Mouse (Mus musculus): ENCODE results near the gene Rasa3.

DNA sequence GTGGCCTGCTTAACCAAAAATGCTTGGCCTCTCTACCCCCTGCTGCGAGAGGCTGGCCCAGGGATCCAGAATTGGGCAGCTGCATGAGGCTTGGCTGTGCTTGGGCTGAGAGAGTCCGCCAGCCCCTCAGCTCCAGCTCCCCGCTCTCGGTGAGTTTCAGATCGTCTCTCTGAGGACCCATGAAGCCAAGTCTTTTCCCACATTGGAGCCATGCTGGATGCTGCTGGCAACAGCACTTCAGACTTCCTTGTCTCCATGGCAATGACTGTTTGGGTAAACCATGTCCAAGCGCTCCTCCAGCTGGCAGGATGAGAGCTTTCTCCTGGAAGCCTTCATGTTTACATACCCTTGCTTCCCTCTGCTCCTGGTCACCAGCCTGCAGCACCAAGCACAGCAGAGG is 138.6 kb downstream of the Rasa3 start:
- TF ChIP-seq POLR2AphosphoS2 (IDR thresholded peaks at IDR 0.05; ENCODE audit: insufficient read length, low read depth) = no peak
- no peak for TF ChIP-seq TCF12 (IDR thresholded peaks at IDR 0.05; ENCODE audit: insufficient read depth, poor library complexity, severe bottlenecking)
